ENCODE assay signal across 26 mouse cellular contexts in the genomic region with DNA sequence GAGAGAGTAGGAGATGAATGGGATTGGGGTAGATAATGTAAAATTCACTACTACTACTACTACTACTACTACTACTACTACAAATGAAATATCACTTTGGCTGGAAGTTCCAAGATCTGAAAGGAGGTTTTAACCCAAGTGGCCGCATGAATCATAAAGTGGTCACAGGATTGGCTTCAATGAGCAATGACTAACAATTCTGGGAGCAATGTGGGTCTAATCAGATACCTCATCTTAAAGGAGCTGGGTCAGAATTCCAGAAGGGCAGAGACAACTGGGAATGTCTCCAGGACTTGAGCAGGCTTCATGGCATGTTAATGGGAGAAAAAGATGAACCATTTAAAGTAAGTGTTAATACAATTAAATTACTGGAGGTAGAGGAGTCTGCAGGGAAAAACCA.
DNase-seq lines count a peak whose midpoint lies in the region; ATAC-seq and TF ChIP-seq lines count a peak whose summit lies in the region.
"Had no signal": no experiment of that assay in that cellular context is flagged by ENCODE, and none has a peak within 500 bp of the region (broad histone marks: within the 10 kb centered on the region; RNA-seq: fewer than 3 reads in every experiment).

No protein-coding gene starts in this region.

- no peaks in the 10 kb centered on the region for H3K36me3 ChIP-seq in C2C12 (ENCODE audit: control insufficient read depth, insufficient read depth)
- H3K36me3 ChIP-seq in myocyte (ENCODE audit: control insufficient read depth, insufficient read depth), result no peaks in the 10 kb centered on the region
- H3K36me3 ChIP-seq: forebrain, embryonic 12.5 days; forebrain, embryonic 15.5 days; heart, embryonic 10.5 days; heart, embryonic 13.5 days had no signal

- DNase-seq in 3T3-L1 (ENCODE audit: low read depth, low spot score) (peak; percentile 83), Patski (ENCODE audit: low read depth, low spot score) (peak; percentile 76)
- DNase-seq in embryo, embryonic 9.5 days (ENCODE audit: extremely low spot score), result no peak
- DNase-seq in cerebellum, adult 9-11 months, result no peak
- DNase-seq in right cerebral cortex, adult 18-20 months, result no peak
- DNase-seq in right cerebral cortex, adult 2 months (ENCODE audit: low spot score in 2 of 2), result no peak
- DNase-seq: adrenal gland, adult 8-10 months; adrenal gland, postnatal 25 days; cerebellum, adult 11-12 months; cerebellum, adult 9-10 months; cerebellum, postnatal 25 days; embryo, embryonic 11 days; gastrocnemius, postnatal 10 days; gastrocnemius, postnatal 36 days; heart, adult 2 months; heart, postnatal 14 days; heart, postnatal 4 days had no signal

- in situ Hi-C loops in Patski (cut with MboI; ENCODE audit: low pct_unique_long_range_greater_than_20kb), result loop anchor here (5.0 kb wide), 2 partner anchors 116 to 146 kb away; no protein-coding TSS in a partner anchor

- no peak overlapping the region for H3ac ChIP-seq in C2C12 (ENCODE audit: control insufficient read depth, insufficient read length, low read depth)
- H3ac ChIP-seq in myocyte (ENCODE audit: control insufficient read depth, insufficient read length), result no peak overlapping the region

- no peaks in the 10 kb centered on the region for H3K27me3 ChIP-seq in C2C12 (ENCODE audit: control insufficient read depth, insufficient read depth, insufficient read length)
- no peaks in the 10 kb centered on the region for H3K27me3 ChIP-seq in Patski
- H3K27me3 ChIP-seq in myocyte (ENCODE audit: control insufficient read depth, insufficient read depth, insufficient read length), result no peaks in the 10 kb centered on the region
- H3K27me3 ChIP-seq: forebrain, embryonic 12.5 days; forebrain, embryonic 15.5 days; heart, embryonic 13.5 days had no signal

- peak overlapping the region; percentile 97 for H3K4me2 ChIP-seq in myocyte (ENCODE audit: low read depth)
- H3K4me2 ChIP-seq: forebrain, embryonic 12.5 days; forebrain, embryonic 15.5 days; hindbrain, embryonic 14.5 days had no signal

- CTCF ChIA-PET in Patski (lab: Charles Lee), result interaction anchor here (0.8 to 1.0 kb wide), 2 partner anchors 19 to 75 kb away, joined by 3 read pairs; no protein-coding TSS in a partner anchor

- POLR2A ChIA-PET in Patski (lab: Charles Lee), result no interaction called here

- no peak for TF ChIP-seq POLR2A in myocyte (IDR thresholded peaks at IDR 0.05; ENCODE audit: insufficient read length, low read depth)

- ATAC-seq in Patski, result peak; percentile 17
- ATAC-seq: activated CD4-positive, CD25-positive, alpha-beta regulatory T cell, adult 4 months; forebrain, embryonic 15.5 days; intestine, postnatal 0 days had no signal

- H3K79me3 ChIP-seq in C2C12 (ENCODE audit: low read depth), result no peaks in the 10 kb centered on the region

- TF ChIP-seq CTCF in C2C12 (IDR thresholded peaks at IDR 0.05; ENCODE audit: control insufficient read depth, insufficient read depth, insufficient read length), result no peak
- TF ChIP-seq CTCF in Patski (IDR thresholded peaks at IDR 0.05), result no peak

- H3K79me2 ChIP-seq in C2C12 (ENCODE audit: control insufficient read depth, insufficient read depth) (no peaks in the 10 kb centered on the region), myocyte (ENCODE audit: control insufficient read depth, insufficient read depth) (no peaks in the 10 kb centered on the region)

- H3K4me3 ChIP-seq in C2C12 (ENCODE audit: insufficient read depth, poor library complexity, severe bottlenecking) (no peak overlapping the region), myocyte (no peak overlapping the region)
- H3K4me3 ChIP-seq: forebrain, embryonic 12.5 days; forebrain, embryonic 15.5 days; heart, adult 2 months; heart, embryonic 10.5 days; heart, embryonic 13.5 days had no signal

TF ChIP-seq in C2C12, 6 proteins besides CTCF, POLR2A, EP300 and RAD21:
- TF ChIP-seq FOSL1 (IDR thresholded peaks at IDR 0.05; ENCODE audit: insufficient read depth, low read length, poor library complexity, severe bottlenecking) (peak; percentile 33), MYOG (IDR thresholded peaks at IDR 0.05; ENCODE audit: control insufficient read depth, extremely low read depth, insufficient read length) (no peak)

TF ChIP-seq in myocyte, 11 proteins besides CTCF, POLR2A, EP300 and RAD21:
- TF ChIP-seq SRF (IDR thresholded peaks at IDR 0.05; ENCODE audit: control insufficient read depth, insufficient read length, low read depth) (no peak), E2F4 (IDR thresholded peaks at IDR 0.05; ENCODE audit: insufficient read depth) (no peak), TCF3 (IDR thresholded peaks at IDR 0.05; ENCODE audit: insufficient read length, low read depth) (no peak), MAX (IDR thresholded peaks at IDR 0.05; ENCODE audit: low read depth) (no peak), POLR2AphosphoS2 (IDR thresholded peaks at IDR 0.05; ENCODE audit: insufficient read length, low read depth) (no peak), REST (IDR thresholded peaks at IDR 0.05; ENCODE audit: insufficient read depth, insufficient read length) (no peak), TCF12 (IDR thresholded peaks at IDR 0.05; ENCODE audit: insufficient read depth, poor library complexity, severe bottlenecking) (no peak), MYOD1 (IDR thresholded peaks at IDR 0.05; ENCODE audit: control insufficient read depth in 1 of 3, insufficient read length in 2 of 3, low read depth in 2 of 3) (no peak), CEBPB (IDR thresholded peaks at IDR 0.05; ENCODE audit: insufficient read depth, poor library complexity, severe bottlenecking) (no peak), MYOG (IDR thresholded peaks at IDR 0.05; ENCODE audit: control insufficient read depth in 1 of 3, insufficient read depth in 1 of 3, insufficient read length in 2 of 3, low read depth in 2 of 3) (no peak), USF1 (IDR thresholded peaks at IDR 0.05; ENCODE audit: low read depth) (no peak)
TF ChIP-seq in myocyte: peak in this region for 0.

Comparison
In these comparisons a context has a peak if more than half of its experiments do, and no peak if none do; other contexts are left out.
1. DNase-seq: peak in 3T3-L1 (single experiment) and Patski (single experiment); none in embryo, embryonic 9.5 days (single experiment), cerebellum, adult 9-11 months (single experiment), right cerebral cortex, adult 18-20 months (single experiment) and right cerebral cortex, adult 2 months (0 of 2).